Mouse (Mus musculus) hindbrain, postnatal 0 days (tissue): ENCODE data around the gene Pde4b. TPM values are rescaled to one million over a fixed set of nuclear protein-coding genes. Genes with fewer than 3 reads are reported as not detected.
A peak's percentile ranks its signal among the peaks of the same experiment; 100 is the strongest.
"Not testable (repeated sequence)": the region's sequence is repeated elsewhere in the genome, so short reads cannot be mapped to it uniquely, and the experiment has no call there.

ENCODE experiments used
- ATAC-seq: fragments of 200-750 bp; cut with Nextera tagmentation; 2 replicates; pipeline ENCODE4 v1.8.0; 2017; ENCODE audit warnings: mild to moderate bottlenecking, moderate TSS enrichment, moderate library complexity
- DNase-seq: peaks from one replicate; pipeline ENCODE4 v3.0.0-alpha.2; 2015; ENCODE audit warnings: low spot score
- H3K27ac ChIP-seq: fragments of 300-500 bp; sonication (generic); 2 replicates; pipeline ENCODE4 v1.5.1; 2014; ENCODE audit warnings: mild to moderate bottlenecking
- H3K27me3 ChIP-seq: fragments of 300-500 bp; sonication (generic); 2 replicates; pipeline ENCODE4 v1.6.1; 2014; ENCODE audit warnings: low read length, mixed read lengths; ENCODE audit not compliant: insufficient read depth
- H3K36me3 ChIP-seq: fragments of 300-500 bp; sonication (generic); 2 replicates; pipeline ENCODE4 v1.6.1; 2014; ENCODE audit warnings: low read length, mixed read lengths; ENCODE audit not compliant: insufficient read depth
- H3K4me1 ChIP-seq: fragments of 300-500 bp; sonication (generic); 2 replicates; pipeline ENCODE4 v1.6.1; 2014; ENCODE audit warnings: antibody characterized with exemption, low read length, mixed read lengths; ENCODE audit not compliant: insufficient read depth
- H3K4me2 ChIP-seq: fragments of 300-500 bp; sonication (generic); 2 replicates; pipeline ENCODE4 v1.6.1; 2014; ENCODE audit warnings: low read depth, mild to moderate bottlenecking, low read length, moderate library complexity, mixed read lengths
- H3K4me3 ChIP-seq: fragments of 300-500 bp; sonication (generic); 2 replicates; pipeline ENCODE4 v1.5.1; 2014; ENCODE audit warnings: low read length
- H3K9ac ChIP-seq: fragments of 300-500 bp; sonication (generic); replicated peaks from 2 replicates; pipeline ENCODE4 v1.6.1; 2014; ENCODE audit warnings: mild to moderate bottlenecking, low read length, moderate library complexity, mixed read lengths
- H3K9me3 ChIP-seq: fragments of 300-500 bp; sonication (generic); 2 replicates; pipeline ENCODE4 v1.6.1; 2016; ENCODE audit warnings: low read length, mixed read lengths
- CTCF ChIP-seq: IDR thresholded peaks from 2 replicates; pipeline ENCODE4 v1.5.1; 2016; ENCODE audit warnings: antibody characterized with exemption, control low read depth, low read depth
- WGBS: fragments of 180-500 bp; shearing (Covaris S2); extraction: QIAGEN DNeasy Blood & Tissue Kit; methylation state at CpG from one replicate; pipeline ENCODE4 v1.1.7; 2014; 5-methylcytosine and 5-hydroxymethylcytosine counted together
- polyA plus RNA-seq: library from polyadenylated mRNA; unstranded; fragments of >200 nt; fragmentation: Nextera tagmentation; extraction: Ambion mirVana; gene quantifications from 2 replicates; pipeline ENCODE4 v1.2.1, GENCODE M21; 2015
- total RNA-seq: library from RNA; depleted of rRNA; stranded (reverse); fragments of >200 nt; gene quantifications from 2 replicates; pipeline ENCODE4 v1.2.3, GENCODE M21; 2014; rRNA removed

Pde4b gene
- total RNA-seq (62.5 and 64.7 TPM in 2 replicates), polyA plus RNA-seq (46.2 and 46.8 TPM in 2 replicates)

GRCm38 (mm10) chr4:102087091-102087565, at the start of gene Pde4b:
Gene Pde4b, plus strand, starts transcription at chr4:102087543.
- DNase-seq (no peak), ATAC-seq (peak; percentile 55)
- Histone ChIP-seq H3K36me3 (no peaks in the 10 kb centered on the region), H3K27me3 (no peaks in the 10 kb centered on the region), H3K9me3 (no peaks in the 10 kb centered on the region), H3K4me1 (0 out of 2 replicates have a peak, but pooled peaks cover 2% of the 10 kb centered on the region), H3K4me2 (peak within 1 kb of the TSS; percentile 86), H3K4me3 (peak within 1 kb of the TSS; percentile 50), H3K9ac (peak within 1 kb of the TSS; percentile 45), H3K27ac (peak within 1 kb of the TSS; percentile 62; the same call in 1 of the 2 replicates)
- WGBS: 6% methylated on average over 11 of the region's 11 CpGs
- TF ChIP-seq CTCF: no peak

- H3K27me3 ChIP-seq: no peaks in the 10 kb centered on the region
- TF ChIP-seq CTCF: no peak
- no peaks in the 10 kb centered on the region for H3K9me3 ChIP-seq
- H3K4me2 ChIP-seq: no peak overlapping the region
- no peak overlapping the region for H3K4me3 ChIP-seq
- no peaks in the 10 kb centered on the region for H3K36me3 ChIP-seq
- 72% methylated on average over 3 of the region's 3 CpGs for WGBS
- no peaks in the 10 kb centered on the region for H3K4me1 ChIP-seq
- DNase-seq (no peak), ATAC-seq (no peak)
- no peak overlapping the region for H3K9ac ChIP-seq
- no peak overlapping the region for H3K27ac ChIP-seq
These were observed 47.2 kb upstream of the Pde4b start for GRCm38 (mm10) chr4:102040190-102040589.

GRCm38 (mm10) chr4:102045183-102046140, 41.9 kb upstream of the Pde4b start:
- Histone ChIP-seq H3K4me2 (no peak overlapping the region), H3K9me3 (no peaks in the 10 kb centered on the region), H3K36me3 (no peaks in the 10 kb centered on the region), H3K9ac (no peak overlapping the region), H3K4me3 (no peak overlapping the region), H3K27me3 (no peaks in the 10 kb centered on the region), H3K27ac (no peak overlapping the region), H3K4me1 (no peaks in the 10 kb centered on the region)
- DNase-seq: no peak
- no peak for ATAC-seq
- 78% methylated on average over 6 of the region's 6 CpGs for WGBS
- TF ChIP-seq CTCF: no peak

- not testable (repeated sequence) for H3K4me1 ChIP-seq, H3K9me3 ChIP-seq, H3K27me3 ChIP-seq, H3K4me2 ChIP-seq, H3K27ac ChIP-seq, DNase-seq, H3K36me3 ChIP-seq, H3K9ac ChIP-seq, H3K4me3 ChIP-seq, ATAC-seq
- WGBS: 96% methylated on average over 14 of the region's 14 CpGs
These were observed 38.0 kb upstream of the Pde4b start for GRCm38 (mm10) chr4:102049368-102049767.

GRCm38 (mm10) chr4:102061322-102061721, 26.0 kb upstream of the Pde4b start:
- Histone ChIP-seq H3K4me2 (no peak overlapping the region), H3K4me3 (no peak overlapping the region), H3K4me1 (no peaks in the 10 kb centered on the region), H3K36me3 (no peaks in the 10 kb centered on the region), H3K9me3 (no peaks in the 10 kb centered on the region), H3K27me3 (no peaks in the 10 kb centered on the region), H3K9ac (no peak overlapping the region), H3K27ac (no peak overlapping the region)
- WGBS: 81% methylated on average over 2 of the region's 2 CpGs
- DNase-seq (no peak), ATAC-seq (no peak)
- TF ChIP-seq CTCF: no peak

- no peak overlapping the region for H3K4me2 ChIP-seq
- H3K27ac ChIP-seq: no peak overlapping the region
- no peaks in the 10 kb centered on the region for H3K27me3 ChIP-seq
- TF ChIP-seq CTCF: no peak
- no peak overlapping the region for H3K4me3 ChIP-seq
- H3K4me1 ChIP-seq: no peaks in the 10 kb centered on the region
- no peaks in the 10 kb centered on the region for H3K9me3 ChIP-seq
- DNase-seq (no peak), ATAC-seq (no peak)
- 83% methylated on average over 2 of the region's 2 CpGs for WGBS
- H3K9ac ChIP-seq: no peak overlapping the region
- H3K36me3 ChIP-seq: no peaks in the 10 kb centered on the region
These were observed 18.0 kb upstream of the Pde4b start for GRCm38 (mm10) chr4:102069314-102069713.

- Histone ChIP-seq H3K9me3 (no peaks in the 10 kb centered on the region), H3K27me3 (no peaks in the 10 kb centered on the region), H3K9ac (no peak overlapping the region), H3K4me2 (no peak overlapping the region), H3K4me1 (0 out of 2 replicates have a peak, but pooled peaks cover 2% of the 10 kb centered on the region), H3K4me3 (no peak overlapping the region), H3K36me3 (no peaks in the 10 kb centered on the region), H3K27ac (no peak overlapping the region)
- 42% methylated on average over 4 of the region's 4 CpGs for WGBS
- no peak for DNase-seq
- TF ChIP-seq CTCF: no peak
- ATAC-seq: no peak
These were observed 1.0 kb upstream of the Pde4b start for GRCm38 (mm10) chr4:102086336-102086735.
